In the genomic region with DNA sequence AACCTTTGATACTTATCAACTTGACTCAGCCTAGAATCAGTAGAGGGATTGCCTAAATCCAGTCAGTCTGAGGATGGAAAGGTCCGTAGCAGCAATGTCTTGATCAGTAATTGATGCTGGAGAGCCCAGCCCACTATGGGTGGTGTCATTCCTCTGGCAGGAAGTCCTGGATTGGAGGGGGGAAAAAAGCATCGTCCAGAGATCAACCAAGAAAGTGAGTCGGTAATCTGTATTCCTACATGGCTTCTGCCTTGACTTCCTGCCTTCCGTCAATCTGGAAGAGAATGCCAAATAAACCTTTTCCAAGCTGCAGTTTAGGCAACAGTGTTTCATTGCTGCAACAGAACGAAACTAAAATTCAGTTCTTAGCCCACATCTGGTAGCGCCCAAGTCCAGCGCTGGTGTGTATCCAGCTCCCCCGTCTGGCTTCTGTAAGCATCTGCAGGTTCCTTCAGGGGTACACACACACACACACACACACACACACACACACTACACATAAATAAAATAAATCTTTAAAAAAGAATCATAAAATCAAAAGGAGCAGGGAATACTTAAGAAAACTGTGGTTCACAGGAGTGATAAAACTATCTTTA, we compare ENCODE assay signal across 8 mouse cellular contexts. TPM values are rescaled to one million over a fixed set of nuclear protein-coding genes. Genes with fewer than 3 reads are reported as not detected.
DNase-seq lines count a peak whose midpoint lies in the region; ATAC-seq and TF ChIP-seq lines count a peak whose summit lies in the region.

No protein-coding gene starts in this region.

- 85% methylated on average over 8 of the region's 8 CpGs for WGBS in embryonic facial prominence, embryonic 12.5 days

- intact Hi-C loops in left cerebral cortex, adult 2 months (cut with DNase I), result loop anchor here (2.0 to 10.0 kb wide), 3 partner anchors 207 to 405 kb away; partner anchors contain the start of genes Alg11, Atp7b and Vps36

- no peaks in the 10 kb centered on the region for H3K9me3 ChIP-seq in embryonic facial prominence, embryonic 12.5 days

- H3K36me3 ChIP-seq in embryonic facial prominence, embryonic 12.5 days, result no peaks in the 10 kb centered on the region

- H3K4me1 ChIP-seq in embryonic facial prominence, embryonic 12.5 days, result peaks cover 11% of the 10 kb centered on the region; the same call in 1 of the 2 replicates

- no peak for ATAC-seq in embryonic facial prominence, embryonic 12.5 days (ENCODE audit: insufficient number of reproducible peaks, insufficient read depth, low FRiP score, low TSS enrichment)

- H3K4me2 ChIP-seq in embryonic facial prominence, embryonic 12.5 days (replicated peaks), result peak overlapping the region; percentile 63

- DNase-seq in left cerebral cortex, adult 2 months (ENCODE audit: extremely low spot score in 1 of 2, low spot score in 2 of 2), result no peak
- DNase-seq in left cerebral cortex, adult 18-20 months (ENCODE audit: low spot score in 2 of 2), result no peak
- DNase-seq in induced T-regulatory cell, adult 2 months (ENCODE audit: low read depth), result peak; percentile 20
- peak; percentile 24 for DNase-seq in naive thymus-derived CD4-positive, alpha-beta T cell, adult 2 months (ENCODE audit: low read depth)
- DNase-seq in retina, postnatal 1 day, result no peak
- DNase-seq in retina, embryonic 14.5 days (ENCODE audit: low spot score), result no peak
- no peak for DNase-seq in adipocyte (ENCODE audit: low spot score)

- TF ChIP-seq CTCF in left cerebral cortex, adult 2 months (IDR thresholded peaks at IDR 0.05), result no peak

- peak overlapping the region; percentile 80 for H3K27ac ChIP-seq in left cerebral cortex, adult 2 months
- peak overlapping the region; percentile 47; the same call in 1 of the 2 replicates for H3K27ac ChIP-seq in embryonic facial prominence, embryonic 12.5 days

- no peaks in the 10 kb centered on the region for H3K27me3 ChIP-seq in embryonic facial prominence, embryonic 12.5 days

- H3K9ac ChIP-seq in embryonic facial prominence, embryonic 12.5 days, result peak overlapping the region; percentile 54; the same call in 1 of the 2 replicates

- H3K4me3 ChIP-seq in left cerebral cortex, adult 2 months, result peak overlapping the region; percentile 84
- H3K4me3 ChIP-seq in embryonic facial prominence, embryonic 12.5 days, result peak overlapping the region; percentile 67

RNA-seq across cellular contexts. Expression of gene Slc25a15, which starts 1.0 kb away (rescaled TPM):
- total RNA-seq in left cerebral cortex, adult 2 months (2021), result 10 to 100 TPM; 11.9 TPM
- 10 to 100 TPM; 11.1 to 12.6 TPM for total RNA-seq in left cerebral cortex, adult 18-20 months (2021)
- 16.1 and 16.8 TPM in 2 replicates for polyA plus RNA-seq in embryonic facial prominence, embryonic 12.5 days (2016; fragmentation: Nextera tagmentation; extraction: Ambion mirVana)

RNA-seq across cellular contexts. Expression of gene Mrps31, which starts 11.8 kb away (rescaled TPM):
- 10 to 100 TPM; 20.0 to 26.5 TPM for total RNA-seq in left cerebral cortex, adult 2 months (2021)
- 10 to 100 TPM; 25.3 to 25.6 TPM for total RNA-seq in left cerebral cortex, adult 18-20 months (2021)
- 38.4 and 40.6 TPM in 2 replicates for polyA plus RNA-seq in embryonic facial prominence, embryonic 12.5 days (2016; fragmentation: Nextera tagmentation; extraction: Ambion mirVana)

Comparison
In these comparisons a context has a peak if more than half of its experiments do, and no peak if none do; other contexts are left out.
1. DNase-seq: peak in induced T-regulatory cell, adult 2 months (single experiment) and naive thymus-derived CD4-positive, alpha-beta T cell, adult 2 months (single experiment); none in left cerebral cortex, adult 2 months (0 of 2), left cerebral cortex, adult 18-20 months (0 of 2), retina, postnatal 1 day (single experiment), retina, embryonic 14.5 days (single experiment) and adipocyte (single experiment).